Mouse (Mus musculus) central nervous system, embryonic 14 days (tissue): ENCODE results near the gene 2010300C02Rik. TPM values are rescaled to one million over a fixed set of nuclear protein-coding genes. Genes with fewer than 3 reads are reported as not detected.

ENCODE experiments used
- polyA plus RNA-seq: library from polyadenylated mRNA; depleted of rRNA; stranded (reverse); fragments of >200 nt; gene quantifications from 2 replicates; pipeline ENCODE4 v1.2.3, GENCODE M21; 2012; rRNA removed

Gene 2010300C02Rik
- 1.8 and 2.5 TPM in 2 replicates for polyA plus RNA-seq

DNA sequence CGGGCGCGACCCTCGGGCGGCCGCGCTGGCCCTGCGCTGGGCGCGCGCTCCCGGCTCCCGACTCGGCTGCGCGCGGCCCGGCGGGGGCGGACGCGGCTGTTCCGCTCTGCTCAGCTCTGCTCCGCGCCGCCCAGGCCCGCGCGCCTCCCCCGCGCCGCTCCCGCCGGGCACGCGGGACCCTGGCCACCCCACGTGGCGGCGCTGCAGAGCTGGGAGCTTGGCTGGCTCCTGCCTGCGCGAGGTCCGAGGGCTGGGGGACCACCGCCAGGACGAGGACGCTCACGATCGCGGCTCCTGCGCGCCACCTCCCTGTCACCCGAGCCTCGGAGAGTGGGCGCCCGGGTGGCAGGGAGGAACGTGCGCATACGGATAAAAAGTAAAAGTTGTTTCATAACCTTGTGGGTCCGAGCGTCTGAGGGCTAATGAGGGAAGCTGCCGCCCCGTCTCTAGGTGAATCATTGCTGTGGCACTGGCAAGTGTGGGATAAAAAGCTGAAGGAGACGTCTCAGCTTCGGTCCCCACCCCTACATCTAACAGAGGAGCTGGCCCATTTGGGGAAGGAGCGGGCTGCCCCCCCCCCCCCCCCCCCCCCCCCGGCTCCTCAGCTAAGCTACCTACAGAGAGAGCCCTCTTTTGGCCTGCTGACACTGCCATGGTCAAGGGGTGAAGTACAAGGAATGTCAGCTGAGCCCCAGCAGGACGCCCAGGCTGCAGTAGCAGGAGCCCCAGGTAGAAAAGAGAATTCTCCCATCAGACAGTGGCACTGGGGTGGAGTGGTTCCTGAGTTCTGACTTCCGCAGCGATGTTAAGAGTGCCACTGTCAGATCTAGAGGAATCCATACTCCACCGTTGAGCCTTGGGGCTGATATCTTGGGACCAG lies at the start of gene 2010300C02Rik:
Gene 2010300C02Rik, minus strand, starts transcription at position 325 of the 880 bp plus-strand sequence.

Other genes starting within 250 kb of the 2010300C02Rik start
- 7.6 and 9.1 TPM in 2 replicates for gene Mgat4a, start 179.1 kb downstream of the 2010300C02Rik start, polyA plus RNA-seq
- gene Tsga10, start 146.3 kb upstream of the 2010300C02Rik start, polyA plus RNA-seq: 14.4 and 17.9 TPM in 2 replicates
- 5.0 and 5.6 TPM in 2 replicates for gene Lipt1, start 151.7 kb upstream of the 2010300C02Rik start, polyA plus RNA-seq
- 24.1 and 24.6 TPM in 2 replicates for gene Mitd1, start 170.3 kb upstream of the 2010300C02Rik start, polyA plus RNA-seq
- gene Mrpl30, start 170.4 kb upstream of the 2010300C02Rik start, polyA plus RNA-seq: 133 and 148 TPM in 2 replicates
- gene Lyg2, start 196.4 kb upstream of the 2010300C02Rik start, polyA plus RNA-seq: not detected in 2 replicates
- gene Lyg1, start 237.7 kb upstream of the 2010300C02Rik start, polyA plus RNA-seq: not detected in 2 replicates